Mouse (Mus musculus) heart, postnatal 0 days (tissue): ENCODE measurements around the gene Disp1. TPM values are rescaled to one million over a fixed set of nuclear protein-coding genes. Genes with fewer than 3 reads are reported as not detected.
A peak's percentile ranks its signal among the peaks of the same experiment; 100 is the strongest.

Experiments used
- ATAC-seq: fragments of 200-750 bp; cut with Nextera tagmentation; 2 replicates; pipeline ENCODE4 v1.8.0; 2017; ENCODE audit warnings: low read depth, moderate number of reproducible peaks, moderate library complexity; ENCODE audit not compliant: insufficient read depth
- DNase-seq: peaks from one replicate; pipeline ENCODE4 v3.0.0-alpha.2; 2016; ENCODE audit warnings: low spot score
- H3K27ac ChIP-seq: fragments of 300-500 bp; sonication (generic); 2 replicates; pipeline ENCODE4 v1.5.1; 2014; ENCODE audit warnings: low read depth, mild to moderate bottlenecking
- H3K27me3 ChIP-seq: fragments of 300-500 bp; sonication (generic); 2 replicates; pipeline ENCODE4 v1.6.1; 2014; ENCODE audit warnings: low read length, mixed read lengths; ENCODE audit not compliant: control insufficient read depth, insufficient read depth
- H3K36me3 ChIP-seq: fragments of 300-500 bp; sonication (generic); replicated peaks from 2 replicates; pipeline ENCODE4 v1.6.1; 2014; ENCODE audit warnings: low read length, mixed read lengths; ENCODE audit not compliant: control insufficient read depth, insufficient read depth
- H3K4me1 ChIP-seq: fragments of 300-500 bp; sonication (generic); 2 replicates; pipeline ENCODE4 v1.6.1; 2014; ENCODE audit warnings: antibody characterized with exemption; ENCODE audit not compliant: control insufficient read depth, insufficient read depth
- H3K4me2 ChIP-seq: fragments of 300-500 bp; sonication (generic); 2 replicates; pipeline ENCODE4 v1.6.1; 2014; ENCODE audit warnings: low read depth, mild to moderate bottlenecking, low read length, moderate library complexity
- H3K4me3 ChIP-seq: fragments of 300-500 bp; sonication (generic); 2 replicates; pipeline ENCODE4 v1.5.1; 2014; ENCODE audit warnings: low read depth, low read length
- H3K9ac ChIP-seq: fragments of 300-500 bp; sonication (generic); replicated peaks from 2 replicates; pipeline ENCODE4 v1.6.1; 2014; ENCODE audit warnings: low read depth, low read length, mixed read lengths
- H3K9me3 ChIP-seq: fragments of 300-500 bp; sonication (generic); replicated peaks from 2 replicates; pipeline ENCODE4 v1.6.1; 2016; ENCODE audit warnings: low read length; ENCODE audit not compliant: control insufficient read depth
- CTCF ChIP-seq: IDR thresholded peaks from 2 replicates; pipeline ENCODE4 v1.5.1; 2016; ENCODE audit warnings: antibody characterized with exemption, control low read depth, low read depth
- EP300 ChIP-seq: IDR thresholded peaks from 2 replicates; pipeline ENCODE4 v1.6.1; 2016; ENCODE audit warnings: antibody characterized with exemption, low read depth
- WGBS: fragments of 180-500 bp; shearing (Covaris S2); extraction: QIAGEN DNeasy Blood & Tissue Kit; methylation state at CpG from one replicate; pipeline ENCODE4 v1.1.7; 2014; 5-methylcytosine and 5-hydroxymethylcytosine counted together
- polyA plus RNA-seq: library from polyadenylated mRNA; unstranded; fragments of >200 nt; fragmentation: Nextera tagmentation; extraction: Ambion mirVana; gene quantifications from 2 replicates; pipeline ENCODE4 v1.2.1, GENCODE M21; 2015
- total RNA-seq: library from RNA; depleted of rRNA; stranded (reverse); fragments of >200 nt; gene quantifications from 2 replicates; pipeline ENCODE4 v1.2.3, GENCODE M21; 2014; ENCODE audit warnings: low replicate concordance

Disp1 gene
- total and polyA plus RNA-seq, 2 experiments from 2014 or later: 5.8 to 8.1 TPM

- H3K4me2 ChIP-seq: 0 out of 2 replicates have a peak overlapping the region, but pooled peaks have one; percentile 24
- no peaks in the 10 kb centered on the region for H3K9me3 ChIP-seq
- H3K27me3 ChIP-seq: no peaks in the 10 kb centered on the region
- TF ChIP-seq CTCF (0 out of 2 replicates have a peak, but pooled peaks have one; percentile 1), EP300 (no peak)
- H3K4me3 ChIP-seq: no peak overlapping the region
- no peaks in the 10 kb centered on the region for H3K36me3 ChIP-seq
- DNase-seq (peak; percentile 60), ATAC-seq (peak; percentile 47; the same call in 1 of the 2 replicates)
- WGBS: 52% methylated on average over 20 of the region's 20 CpGs
- no peak overlapping the region for H3K9ac ChIP-seq
- peak overlapping the region; percentile 58; the same call in 1 of the 2 replicates for H3K27ac ChIP-seq
- peaks cover 45% of the 10 kb centered on the region for H3K4me1 ChIP-seq
Measured at GRCm38 (mm10) chr1:183188115-183189013, 33.0 kb downstream of the Disp1 start.

- Histone ChIP-seq H3K4me2 (no peak overlapping the region), H3K9me3 (no peaks in the 10 kb centered on the region), H3K27me3 (no peaks in the 10 kb centered on the region), H3K4me1 (peaks cover 33% of the 10 kb centered on the region), H3K9ac (no peak overlapping the region), H3K36me3 (no peaks in the 10 kb centered on the region), H3K4me3 (no peak overlapping the region), H3K27ac (no peak overlapping the region)
- no peak for DNase-seq
- TF ChIP-seq CTCF (no peak), EP300 (no peak)
- ATAC-seq: no peak
- 90% methylated on average over 6 of the region's 6 CpGs for WGBS
Measured at GRCm38 (mm10) chr1:183185560-183185959, 35.8 kb downstream of the Disp1 start.

- Histone ChIP-seq H3K27me3 (no peaks in the 10 kb centered on the region), H3K4me1 (peaks cover 27% of the 10 kb centered on the region)
Measured at GRCm38 (mm10) chr1:183184681-183185080, 36.6 kb downstream of the Disp1 start.

GRCm38 (mm10) chr1:183183565-183183964 is 37.8 kb downstream of the Disp1 start:
- H3K27ac ChIP-seq: no peak overlapping the region
- no peaks in the 10 kb centered on the region for H3K27me3 ChIP-seq
- no peak overlapping the region for H3K4me2 ChIP-seq
- TF ChIP-seq EP300 (no peak), CTCF (no peak)
- peaks cover 20% of the 10 kb centered on the region for H3K4me1 ChIP-seq
- H3K9ac ChIP-seq: no peak overlapping the region
- WGBS: 39% methylated on average over 5 of the region's 5 CpGs
- no peaks in the 10 kb centered on the region for H3K36me3 ChIP-seq
- ATAC-seq: no peak
- no peaks in the 10 kb centered on the region for H3K9me3 ChIP-seq
- DNase-seq: no peak
- H3K4me3 ChIP-seq: no peak overlapping the region

More at GRCm38 (mm10) chr1:183184681-183185080, 36.6 kb downstream of the Disp1 start:
- no peak overlapping the region for H3K4me3 ChIP-seq
- H3K9me3 ChIP-seq: no peaks in the 10 kb centered on the region
- no peaks in the 10 kb centered on the region for H3K36me3 ChIP-seq
- WGBS: 76% methylated on average over 5 of the region's 5 CpGs
- H3K4me2 ChIP-seq: no peak overlapping the region
- TF ChIP-seq EP300 (no peak), CTCF (no peak)
- DNase-seq (no peak), ATAC-seq (no peak)
- no peak overlapping the region for H3K27ac ChIP-seq
- H3K9ac ChIP-seq: no peak overlapping the region

GRCm38 (mm10) chr1:183182641-183183414 is 38.5 kb downstream of the Disp1 start:
- Histone ChIP-seq H3K27ac (peak overlapping the region; percentile 61; the same call in 1 of the 2 replicates), H3K9ac (no peak overlapping the region), H3K4me2 (0 out of 2 replicates have a peak overlapping the region, but pooled peaks have one; percentile 19), H3K27me3 (no peaks in the 10 kb centered on the region), H3K9me3 (no peaks in the 10 kb centered on the region), H3K36me3 (no peaks in the 10 kb centered on the region), H3K4me3 (no peak overlapping the region), H3K4me1 (peaks cover 20% of the 10 kb centered on the region)
- DNase-seq: peak; percentile 23
- WGBS: 37% methylated on average over 12 of the region's 12 CpGs
- peak; percentile 45 for ATAC-seq
- TF ChIP-seq CTCF: 0 out of 2 replicates have a peak, but pooled peaks have one; percentile 7
- TF ChIP-seq EP300: no peak
